Mouse (Mus musculus) kidney, postnatal 36 days (tissue): Measurements from ENCODE around the gene Fis1.
"Not testable (repeated sequence)": the region's sequence is repeated elsewhere in the genome, so short reads cannot be mapped to it uniquely, and the experiment has no call there.

Experiments
- DNase-seq, 2 experiments: peaks; one replicate each; pipeline ENCODE4 v3.0.0; 2021 to 2022; ENCODE audit warnings: mixed read lengths in 2 of 2

The Fis1 gene

GRCm38 (mm10) chr5:136953015-136953414 lies at the start of gene Fis1:
Gene Fis1, plus strand, starts transcription at chr5:136953275.
- peak; percentile 98 to 99 for DNase-seq

- DNase-seq, result no peak
Measured at GRCm38 (mm10) chr5:136904621-136905020, 48.5 kb upstream of the Fis1 start.

- peak in 1 of 2 experiments; percentile 63 for DNase-seq
Measured at GRCm38 (mm10) chr5:136905630-136906029, 47.4 kb upstream of the Fis1 start.

- DNase-seq, result no peak
Measured at GRCm38 (mm10) chr5:136907587-136907986, 45.5 kb upstream of the Fis1 start.

- DNase-seq, result peak; percentile 95 to 97
Measured at GRCm38 (mm10) chr5:136907991-136908857, 44.9 kb upstream of the Fis1 start, which contains the start of gene Ift22. Gene Ift22, plus strand, starts transcription at chr5:136908150.

- no peak for DNase-seq
Measured at GRCm38 (mm10) chr5:136914183-136914582, 38.9 kb upstream of the Fis1 start.

- no peak for DNase-seq
Measured at GRCm38 (mm10) chr5:136917613-136918242, 35.3 kb upstream of the Fis1 start.

GRCm38 (mm10) chr5:136918655-136919472 lies 34.2 kb upstream of the Fis1 start:
- DNase-seq, result peak; percentile 77 to 87

GRCm38 (mm10) chr5:136919546-136920301 lies 33.4 kb upstream of the Fis1 start:
- DNase-seq, result no peak

GRCm38 (mm10) chr5:136922830-136923229 lies 30.2 kb upstream of the Fis1 start:
- no peak for DNase-seq

- DNase-seq, result peak; percentile 23 to 34
Measured at GRCm38 (mm10) chr5:136923751-136924478, 29.2 kb upstream of the Fis1 start.

- peak; percentile 86 to 92 for DNase-seq
Measured at GRCm38 (mm10) chr5:136929073-136929472, 24.0 kb upstream of the Fis1 start.

GRCm38 (mm10) chr5:136931896-136932295 lies 21.2 kb upstream of the Fis1 start:
- no peak for DNase-seq

- no peak for DNase-seq
Measured at GRCm38 (mm10) chr5:136932956-136933355, 20.1 kb upstream of the Fis1 start.

GRCm38 (mm10) chr5:136933930-136934329 lies 19.1 kb upstream of the Fis1 start:
- DNase-seq, result no peak

- peak; percentile 29 to 69 for DNase-seq
Measured at GRCm38 (mm10) chr5:136935905-136936695, 17.0 kb upstream of the Fis1 start.

- DNase-seq, result no peak
Measured at GRCm38 (mm10) chr5:136936750-136937149, 16.3 kb upstream of the Fis1 start.

- peak; percentile 78 to 82 for DNase-seq
Measured at GRCm38 (mm10) chr5:136937621-136938020, 15.5 kb upstream of the Fis1 start.

- DNase-seq, result peak; percentile 27 to 68
Measured at GRCm38 (mm10) chr5:136939284-136939683, 13.8 kb upstream of the Fis1 start.

GRCm38 (mm10) chr5:136940029-136940428 lies 13.0 kb upstream of the Fis1 start:
- DNase-seq, result not testable (repeated sequence)
